Mouse (Mus musculus) adrenal gland, postnatal 10 days (tissue): Measurements from ENCODE around the gene Nat8. TPM values are rescaled to one million over a fixed set of nuclear protein-coding genes. Genes with fewer than 3 reads are reported as not detected.
"Not testable (repeated sequence)": the region's sequence is repeated elsewhere in the genome, so short reads cannot be mapped to it uniquely, and the experiment has no call there.

Experiments
- DNase-seq: peaks from one replicate; pipeline ENCODE4 v3.0.0; 2021; ENCODE audit warnings: mixed read lengths
- long read RNA-seq, 2 experiments: library from polyadenylated mRNA; stranded (forward); transcript quantifications; one replicate each; pipeline ENCODE4 v2.0.0; 2021
- total RNA-seq, 2 experiments: library from RNA; stranded (reverse); gene quantifications; 2 replicates each; pipeline ENCODE4 v1.2.3; 2021

Gene Nat8
- total RNA-seq = 1 to 10 TPM in 1 of 2 experiments, under 1 TPM in 1; 0.90 to 1.1 TPM
- long read RNA-seq, experiment 1, partial matches to known transcripts = 1 of 3 reads
- long read RNA-seq, experiment 1, other reads (novel, unspliced or antisense) = 1 of 3 reads
- long read RNA-seq, experiment 2, partial matches to known transcripts = 0 of 1 reads
- long read RNA-seq, experiment 2, other reads (novel, unspliced or antisense) = 0 of 1 reads

DNA sequence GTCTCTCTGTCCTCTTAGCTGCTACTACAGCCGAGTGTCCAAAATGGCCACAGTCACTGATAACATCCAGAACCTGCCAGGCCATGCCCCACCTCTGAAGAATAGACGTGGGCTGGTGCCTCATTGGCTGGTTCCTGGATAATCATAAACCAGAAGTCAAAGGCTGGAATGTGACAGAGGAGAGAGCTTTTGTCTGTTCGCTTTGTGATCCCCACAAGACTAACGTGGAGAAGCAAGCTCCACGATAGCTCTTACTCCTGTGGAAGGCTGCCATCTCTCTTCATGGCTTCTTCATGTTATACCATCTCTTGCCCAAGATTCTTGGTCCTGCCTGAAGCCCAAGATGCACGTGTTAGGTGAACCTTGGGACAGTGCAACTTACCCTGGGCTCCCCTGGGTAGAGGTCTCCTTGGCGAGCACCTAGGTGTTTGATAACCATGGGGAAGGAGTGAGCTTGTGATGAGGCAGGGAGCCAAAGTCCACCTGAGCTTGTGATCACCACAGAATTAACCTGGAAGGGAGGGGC, at the start of gene Nat8:
Gene Nat8 (minus strand): TSS at position 287 of the 526 bp plus-strand sequence.
- DNase-seq = no peak

DNA sequence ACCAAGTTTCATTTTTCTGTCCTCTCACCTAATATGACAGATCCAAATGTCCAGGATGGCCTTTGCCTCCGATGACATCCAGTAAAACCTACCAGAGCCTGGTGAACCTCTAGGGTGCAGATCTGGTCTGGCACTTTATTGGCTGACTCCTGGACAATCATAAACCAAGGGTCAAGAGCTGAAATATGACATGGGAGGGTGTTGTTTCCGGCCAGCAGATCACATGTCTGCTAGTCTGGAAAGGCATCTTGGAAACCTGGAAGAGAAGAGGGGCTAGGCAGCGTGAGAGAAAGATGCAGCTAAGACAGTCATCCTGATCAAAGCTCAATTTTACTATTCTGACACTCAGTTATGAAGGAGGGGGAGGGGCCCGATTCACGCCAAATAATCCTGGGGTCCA, 37.1 kb upstream of the Nat8 start, which contains the start of gene Nat8f2:
Gene Nat8f2 (minus strand): TSS at position 153 of the 400 bp plus-strand sequence.
- not testable (repeated sequence) for DNase-seq

DNA sequence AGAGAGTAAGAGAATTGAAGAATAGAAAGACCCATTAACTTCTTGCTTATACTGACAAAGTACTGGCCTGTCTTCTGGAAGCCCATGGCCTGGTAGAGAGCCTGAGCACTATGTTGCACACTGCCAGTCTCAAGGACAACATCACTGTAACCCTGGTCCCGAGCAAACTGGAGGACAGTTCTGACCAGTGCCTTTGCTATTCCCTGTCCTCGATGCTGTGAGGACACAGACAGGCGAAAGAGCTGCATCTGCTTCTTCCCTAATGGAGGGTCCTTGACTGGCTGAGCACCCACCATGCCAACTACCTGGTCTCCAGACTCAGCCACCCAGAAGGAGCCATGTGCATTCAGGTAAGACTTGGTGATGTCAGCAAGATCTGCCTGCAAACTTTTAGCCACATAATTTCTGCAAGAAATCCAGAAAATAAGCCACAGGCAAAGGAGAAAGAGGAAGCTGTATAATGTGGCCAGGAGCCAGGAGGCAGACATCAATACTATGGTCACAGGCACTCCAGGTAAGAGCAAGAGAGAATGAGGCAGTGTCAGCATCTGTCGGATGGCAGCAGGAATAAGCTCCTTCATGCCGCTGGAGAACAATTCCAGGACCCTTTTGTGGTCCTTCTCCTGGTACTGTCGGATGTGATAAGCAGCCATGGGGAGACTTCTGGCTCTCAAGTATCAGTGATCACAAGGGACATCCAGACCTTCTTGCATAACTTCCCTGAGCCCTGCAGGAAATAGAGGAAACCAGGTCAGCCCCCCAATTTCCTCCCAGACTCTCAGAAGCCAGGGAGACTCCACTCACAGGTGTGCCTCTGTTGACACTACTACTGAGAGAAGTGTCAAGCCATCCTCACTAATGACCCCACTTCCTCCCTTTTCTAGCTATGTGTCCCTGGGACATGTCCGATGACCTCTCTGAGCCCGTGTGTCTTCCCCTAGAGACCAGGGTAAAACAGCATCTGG, 36.1 kb upstream of the Nat8 start:
- DNase-seq = no peak

DNA sequence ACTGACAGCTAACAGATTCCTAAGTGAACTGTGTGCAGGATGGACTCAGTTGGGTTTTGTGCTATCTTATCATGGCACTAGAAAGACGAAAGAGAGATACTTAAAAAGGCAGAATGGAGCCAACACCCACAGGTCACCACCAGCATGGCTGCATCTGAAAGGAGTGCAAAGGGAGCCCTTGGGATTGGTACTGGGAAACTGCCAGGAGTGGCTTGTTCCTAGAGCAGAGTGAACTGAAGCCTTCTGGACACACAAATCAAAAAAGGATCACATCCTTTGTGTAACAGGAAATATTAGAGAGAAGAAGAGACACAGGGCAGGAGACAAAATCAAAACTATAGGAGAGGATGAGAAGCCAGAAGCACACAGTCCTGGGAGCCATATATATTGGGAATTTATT, 35.1 kb upstream of the Nat8 start:
- DNase-seq = peak; percentile 45

DNA sequence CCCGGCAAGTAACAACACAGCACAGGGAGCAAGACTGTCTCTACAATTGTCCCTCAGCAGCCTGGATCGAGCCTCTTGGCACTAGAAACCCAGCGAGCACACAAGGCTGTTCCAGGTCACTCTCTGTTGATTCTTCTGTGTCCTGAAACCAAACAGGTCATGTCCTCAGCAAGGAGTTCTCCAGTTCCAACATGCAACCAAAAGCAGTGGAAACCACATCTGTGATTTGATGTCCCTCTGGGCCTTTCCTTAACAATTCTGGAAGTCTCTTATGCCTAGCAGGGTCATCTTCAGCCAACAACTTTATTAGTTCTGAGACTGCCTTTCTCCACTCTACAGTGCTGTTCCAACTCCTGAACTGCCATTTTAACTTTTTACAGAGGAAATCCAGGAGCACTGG, 34.3 kb upstream of the Nat8 start:
- DNase-seq = not testable (repeated sequence)

DNA sequence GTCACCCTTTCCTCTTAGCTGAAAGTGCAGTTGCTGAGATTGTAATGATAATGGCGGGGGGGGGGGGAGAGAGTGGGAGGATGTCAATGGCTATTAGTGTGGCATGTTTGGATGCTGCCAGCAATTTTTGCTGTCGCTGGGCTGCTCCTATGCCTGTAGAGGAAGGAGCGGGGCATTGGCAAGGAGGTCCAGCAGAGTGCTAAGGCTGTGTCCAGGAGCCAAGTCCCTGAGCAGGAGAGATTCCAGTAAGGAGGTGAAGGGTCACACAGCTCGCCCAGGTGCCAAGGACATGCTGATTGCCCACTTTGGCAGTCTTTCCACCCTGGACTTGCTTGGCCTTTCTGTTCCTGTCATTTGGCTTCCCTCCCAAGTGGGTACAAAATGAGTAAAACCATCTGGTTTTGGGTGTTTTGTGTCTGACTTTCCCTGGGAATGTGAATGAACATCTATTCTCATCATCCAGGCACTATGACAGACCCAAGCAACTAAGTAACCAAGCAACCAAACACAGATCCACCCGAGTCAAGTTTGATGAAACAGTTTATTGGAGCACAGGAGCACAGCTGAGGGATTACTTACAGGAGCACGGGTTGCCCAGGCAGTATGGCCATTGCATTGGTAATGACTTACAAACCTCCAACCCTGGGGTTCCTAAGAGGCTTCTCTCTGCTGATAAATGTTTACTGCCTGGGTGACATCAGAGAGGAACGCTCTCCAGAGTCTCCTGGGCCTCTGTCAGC, 33.2 kb upstream of the Nat8 start:
- peak; percentile 48 for DNase-seq

DNA sequence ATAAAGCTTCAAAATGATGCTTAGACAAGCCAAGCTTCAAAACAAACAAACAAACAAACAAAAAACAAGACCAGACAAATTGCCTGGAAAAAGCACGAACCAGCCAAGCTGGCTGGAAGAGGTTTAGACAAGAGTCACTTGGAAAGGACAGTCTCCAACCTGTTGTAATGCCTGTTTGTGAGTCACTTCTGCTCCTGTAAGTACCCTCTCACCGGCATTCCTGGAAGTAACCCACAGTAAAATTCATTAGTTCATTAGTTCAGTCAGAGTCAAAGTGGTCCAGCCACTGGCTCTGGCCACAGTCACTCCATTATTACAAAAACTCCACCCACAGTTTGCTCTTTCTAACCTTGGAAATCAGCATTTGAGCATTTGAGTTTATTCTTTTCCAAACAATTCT, 32.0 kb upstream of the Nat8 start:
- DNase-seq = no peak

DNA sequence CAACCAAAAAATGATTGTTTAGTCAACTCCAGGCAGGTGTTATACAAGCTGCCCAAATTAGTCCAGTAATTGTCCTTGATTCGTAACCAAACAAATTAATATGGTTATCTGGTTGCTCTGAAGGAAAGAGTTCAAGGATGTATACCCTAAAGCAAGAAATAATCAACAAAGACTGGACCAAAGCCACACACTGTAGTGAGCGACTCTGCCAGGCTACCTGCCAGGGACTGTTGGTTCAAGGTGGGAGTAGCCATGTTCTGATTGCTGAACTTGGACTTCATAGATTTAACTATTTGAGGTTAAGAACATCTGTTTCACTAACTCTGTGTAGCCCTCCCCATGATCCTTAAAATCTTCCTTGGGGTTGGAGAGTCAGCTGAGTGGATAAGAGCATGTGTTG, 31.3 kb upstream of the Nat8 start:
- no peak for DNase-seq

DNA sequence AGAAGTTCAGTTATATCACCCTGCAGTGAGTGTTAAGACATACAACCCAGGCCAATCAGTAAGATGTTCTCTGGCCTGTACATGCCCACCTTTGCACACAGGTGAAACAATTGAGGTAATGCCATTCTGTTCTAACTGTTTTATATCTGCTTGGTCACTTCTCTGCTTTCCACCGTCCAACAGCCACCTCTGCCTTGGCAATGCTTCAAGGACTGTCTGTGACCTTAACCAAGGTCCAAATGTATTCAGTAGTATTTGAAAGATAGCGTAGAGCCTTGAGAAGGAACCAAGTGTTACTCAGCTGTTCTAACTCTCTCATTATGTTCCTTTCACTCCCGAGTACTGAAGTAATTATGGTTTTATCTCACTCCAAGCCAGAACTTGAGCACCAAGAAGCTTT, 30.7 kb upstream of the Nat8 start:
- DNase-seq = peak; percentile 76

DNA sequence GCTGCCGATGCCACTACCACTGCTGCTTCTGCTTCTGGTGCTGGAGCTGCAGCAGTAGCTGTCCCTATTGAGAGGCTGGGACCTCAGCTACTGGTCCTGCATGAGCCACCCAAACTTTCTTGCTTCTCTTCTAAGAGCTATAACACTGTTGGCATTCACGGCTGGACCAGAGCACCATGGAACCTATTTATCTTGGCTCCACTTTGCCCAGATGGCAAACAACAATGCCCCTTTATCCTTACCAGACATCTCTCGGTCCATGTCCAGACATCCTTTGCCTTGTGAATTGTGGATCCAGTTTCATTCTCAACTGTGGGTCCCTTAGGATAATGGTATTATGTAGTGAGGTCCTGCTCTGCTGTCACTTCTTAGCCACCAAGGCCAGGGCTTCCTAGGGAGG, 29.4 kb upstream of the Nat8 start:
- no peak for DNase-seq

DNA sequence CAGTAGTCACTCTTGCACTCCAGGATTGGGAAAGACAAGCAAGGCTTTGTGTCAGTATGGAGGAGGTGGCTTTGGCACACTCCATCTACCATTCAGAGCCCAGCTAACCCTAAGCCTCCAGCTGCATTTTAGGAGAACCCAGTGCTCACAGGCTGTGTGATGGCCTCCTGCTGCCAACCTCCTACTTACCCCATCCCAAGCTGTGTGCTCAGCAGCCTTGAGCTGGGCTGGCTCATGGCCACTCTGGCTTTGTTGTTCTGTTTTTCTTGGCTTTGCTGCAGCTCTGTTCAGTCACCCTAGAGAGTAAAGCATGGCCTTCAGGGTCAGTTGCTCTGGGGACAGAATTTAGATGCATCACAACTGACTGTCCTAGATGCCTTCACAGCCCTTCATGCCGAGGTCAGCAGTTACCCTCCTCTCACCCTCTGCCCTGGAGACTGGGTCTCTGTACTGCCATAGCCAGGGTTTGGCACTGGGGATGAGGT, 24.4 kb upstream of the Nat8 start:
- peak; percentile 92 for DNase-seq

DNA sequence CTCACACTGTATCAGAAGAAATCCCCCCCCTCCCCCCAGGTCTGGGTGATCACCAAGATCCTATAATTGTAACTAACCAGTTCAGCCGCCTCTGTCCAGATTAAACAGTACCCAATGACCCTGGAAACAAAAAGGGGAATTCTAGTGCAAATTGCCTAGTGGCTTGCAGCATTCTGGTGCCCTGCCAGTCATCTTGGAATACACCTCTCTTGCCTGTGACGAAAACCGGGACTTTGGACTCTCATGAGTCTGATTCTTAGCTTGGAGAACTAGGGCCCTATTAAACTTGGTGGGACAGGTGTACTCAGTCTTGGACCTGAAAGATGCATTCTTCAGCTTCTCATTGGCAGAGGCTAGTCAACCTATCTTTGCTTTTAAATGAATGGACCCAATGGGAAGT, 21.6 kb upstream of the Nat8 start:
- DNase-seq = no peak

DNA sequence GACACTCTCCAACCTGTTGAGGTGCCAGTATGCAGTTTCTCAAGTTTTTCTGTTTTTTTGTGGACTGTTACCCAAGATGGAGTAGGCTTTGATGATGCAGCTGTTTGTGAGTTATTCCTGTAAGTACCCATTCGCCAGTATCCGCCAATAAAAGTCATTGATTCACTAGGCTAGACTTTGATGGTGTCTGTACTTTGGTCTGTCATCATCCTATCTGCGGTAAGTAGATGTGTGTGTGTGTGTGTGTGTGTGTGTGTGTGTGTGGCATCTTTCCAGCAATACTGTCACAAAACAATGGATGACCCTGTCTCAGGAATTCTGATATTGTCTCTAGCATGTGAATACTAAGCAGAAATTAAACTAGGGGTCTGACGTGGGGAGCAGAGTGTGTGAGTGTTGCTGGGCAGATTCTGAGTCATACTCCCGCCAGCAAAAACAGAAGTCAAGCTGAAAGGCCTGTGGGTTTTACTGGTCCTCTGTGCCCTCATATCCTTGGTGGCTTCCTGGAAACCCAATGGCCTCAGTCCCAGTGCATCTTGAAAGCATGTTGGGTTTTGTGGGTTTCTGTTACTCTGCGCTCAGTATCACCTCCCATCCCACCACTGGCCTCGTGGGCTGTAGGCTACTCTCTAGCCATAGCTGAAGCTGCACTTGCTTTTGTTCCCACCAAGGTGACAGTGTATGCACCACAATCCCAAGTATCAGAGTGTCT, 19.3 kb upstream of the Nat8 start:
- DNase-seq = no peak

DNA sequence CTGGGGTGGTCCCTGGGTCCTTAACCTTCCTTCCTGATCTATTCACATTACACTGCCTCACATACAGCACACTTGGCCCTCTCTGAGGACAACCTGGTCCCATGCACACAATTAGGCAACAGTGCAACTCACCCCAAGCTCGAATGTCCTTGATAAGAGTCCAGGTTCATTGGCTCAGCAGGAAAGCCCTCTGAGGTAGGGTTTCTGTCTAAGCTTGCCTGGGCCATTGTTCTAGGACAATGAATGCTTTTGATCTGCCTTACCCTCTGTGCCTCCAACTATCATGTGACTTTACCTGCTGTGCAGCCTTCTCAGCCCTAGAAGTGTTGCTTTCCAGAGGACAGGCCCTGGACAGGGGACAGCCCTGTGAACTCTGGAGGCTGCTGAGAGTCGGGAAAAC, 17.4 kb upstream of the Nat8 start:
- peak; percentile 34 for DNase-seq

DNA sequence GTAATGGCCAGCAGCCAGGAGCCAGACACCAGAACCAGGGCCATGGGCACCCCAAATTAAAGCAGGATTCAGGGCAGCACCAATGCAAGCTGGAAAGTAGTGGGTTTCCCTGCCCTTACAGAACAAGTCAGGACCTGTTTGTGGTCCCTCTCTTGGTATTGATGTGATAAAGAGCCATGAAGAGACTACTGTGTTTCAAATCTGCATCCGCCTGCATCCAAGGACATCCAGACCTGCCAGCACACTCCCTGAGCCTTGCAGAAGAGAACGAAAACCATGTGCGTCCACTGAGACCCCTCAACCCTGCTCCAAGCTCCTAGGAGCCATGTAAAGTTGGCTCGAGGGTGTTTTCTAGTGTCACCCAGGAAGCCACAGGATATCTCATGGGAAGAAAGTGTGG, 16.3 kb upstream of the Nat8 start:
- DNase-seq = no peak

DNA sequence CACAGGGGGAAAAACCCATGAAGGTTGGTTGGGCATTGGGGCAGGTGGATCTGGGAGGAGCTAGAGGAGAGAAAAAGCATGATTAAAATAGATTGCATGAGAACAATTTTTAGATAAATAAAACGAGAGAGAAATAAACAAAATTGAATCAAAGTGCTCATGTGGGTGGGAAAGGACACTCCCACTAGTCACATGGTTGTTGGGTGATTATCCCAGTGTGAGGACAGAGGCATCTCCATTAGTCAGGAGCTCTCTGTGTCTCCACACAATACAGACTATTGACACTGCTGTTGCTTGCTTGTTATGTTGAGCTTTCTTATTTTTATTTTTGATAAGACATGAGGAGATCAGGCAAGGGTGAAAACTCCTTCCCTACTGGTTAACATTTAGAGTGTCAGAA, 15.0 kb upstream of the Nat8 start:
- DNase-seq = no peak

DNA sequence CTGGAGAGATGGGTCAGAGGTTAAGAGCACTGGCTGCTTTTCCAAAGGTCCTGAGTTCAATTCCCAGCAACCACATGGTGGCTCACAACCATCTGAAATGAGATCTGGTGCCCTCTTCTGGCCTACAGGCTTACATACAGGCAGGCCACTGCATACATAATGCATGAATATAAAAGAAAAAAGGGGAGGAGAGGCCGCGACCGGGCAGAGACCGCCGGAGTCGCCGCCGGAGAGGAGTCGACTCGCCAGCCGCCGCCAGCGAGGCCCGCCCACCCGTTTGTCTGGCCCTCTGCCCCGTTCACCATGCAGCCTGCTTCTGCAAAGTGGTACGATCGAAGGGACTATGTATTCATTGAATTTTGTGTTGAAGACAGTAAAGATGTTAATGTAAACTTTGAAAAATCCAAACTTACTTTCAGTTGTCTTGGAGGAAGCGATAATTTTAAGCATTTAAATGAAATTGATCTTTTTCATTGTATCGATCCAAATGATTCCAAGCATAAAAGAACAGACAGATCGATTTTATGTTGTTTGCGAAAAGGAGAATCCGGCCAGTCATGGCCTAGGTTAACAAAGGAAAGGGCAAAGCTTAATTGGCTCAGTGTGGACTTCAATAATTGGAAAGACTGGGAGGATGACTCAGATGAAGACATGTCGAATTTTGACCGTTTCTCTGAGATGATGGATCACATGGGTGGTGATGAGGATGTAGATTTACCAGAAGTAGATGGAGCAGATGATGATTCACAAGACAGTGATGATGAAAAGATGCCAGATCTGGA, 12.0 kb upstream of the Nat8 start:
- DNase-seq = not testable (repeated sequence)

DNA sequence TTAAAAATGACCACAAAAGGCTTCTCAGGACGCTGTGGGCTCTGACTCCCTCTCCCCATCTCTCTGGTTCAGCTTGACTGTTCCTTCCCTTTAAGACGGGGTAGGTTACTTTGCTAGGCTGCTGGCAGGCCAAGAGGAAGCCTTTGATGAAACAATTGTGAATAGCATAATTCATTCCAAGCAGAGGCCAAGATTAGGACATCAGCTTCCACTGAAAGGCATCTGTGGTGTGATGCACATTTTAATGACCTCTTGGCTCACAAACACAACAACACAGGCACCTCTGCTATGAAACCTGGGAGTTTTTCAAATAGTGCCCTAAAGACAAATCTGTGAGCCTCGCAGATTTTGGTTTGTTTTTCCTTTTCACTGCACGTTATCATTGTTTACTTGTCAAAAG, 8.1 kb upstream of the Nat8 start:
- no peak for DNase-seq

DNA sequence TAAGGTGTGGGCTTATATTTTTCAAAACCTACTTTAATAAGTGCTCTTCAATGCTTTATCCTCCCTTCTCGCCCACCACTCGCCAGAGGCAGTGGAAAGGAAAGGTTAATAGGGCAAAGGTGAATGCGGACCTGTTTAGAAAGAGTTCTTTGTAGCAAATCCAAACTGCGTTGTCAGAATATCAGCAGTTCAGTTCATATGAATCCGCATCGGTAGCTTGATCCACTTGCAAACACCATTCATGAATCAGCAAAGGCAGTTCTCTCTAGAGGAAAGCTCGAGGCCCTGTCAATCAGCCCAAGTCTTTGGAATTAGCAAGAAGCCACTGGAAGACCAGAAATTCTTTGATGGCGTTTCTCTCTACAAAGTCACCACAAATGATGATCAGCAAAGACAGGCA, 6.8 kb upstream of the Nat8 start:
- no peak for DNase-seq

DNA sequence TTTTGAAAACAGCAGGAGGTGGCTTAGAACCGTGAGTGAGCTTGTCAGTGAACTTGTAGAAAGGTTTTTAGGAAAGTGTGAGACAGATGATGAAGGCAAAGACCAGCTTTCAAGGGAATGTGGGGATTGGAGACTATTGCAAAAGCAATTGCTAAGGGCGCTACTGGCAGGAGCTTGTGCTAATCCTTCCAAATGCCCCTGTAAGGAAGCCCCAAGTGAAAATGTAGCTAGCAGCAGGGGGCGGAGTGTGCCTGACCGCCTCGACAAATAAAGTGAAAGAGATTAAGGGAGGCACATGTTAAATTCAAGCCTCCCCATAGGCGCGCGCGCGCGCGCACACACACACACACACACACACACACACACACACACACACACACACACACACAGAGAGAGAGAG, 5.4 kb upstream of the Nat8 start:
- DNase-seq = peak; percentile 78

DNA sequence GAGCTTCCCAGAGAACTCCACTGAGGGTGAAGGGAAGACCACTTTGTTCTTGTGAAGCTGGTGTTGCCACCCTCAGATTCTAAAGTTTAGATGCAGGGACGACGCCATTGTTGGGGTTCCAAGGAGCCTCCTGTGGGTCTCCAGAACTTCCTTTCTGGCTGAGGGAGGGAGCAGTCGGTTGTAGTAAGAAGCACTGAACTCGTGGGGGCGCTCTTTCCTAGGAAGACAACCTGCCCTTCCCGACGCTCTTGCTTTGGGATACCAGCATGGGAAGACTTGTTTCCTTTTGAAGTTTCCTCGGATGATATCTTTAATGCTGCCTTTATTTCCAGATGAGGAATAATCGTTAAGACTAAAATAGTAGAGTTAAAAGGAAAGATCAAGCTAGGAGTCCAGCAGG, 4.9 kb upstream of the Nat8 start:
- DNase-seq = peak; percentile 84
